Mouse (Mus musculus): ENCODE results near the gene Dynlt1f. TPM values are rescaled to one million over a fixed set of nuclear protein-coding genes. Genes with fewer than 3 reads are reported as not detected.
"Not testable (repeated sequence)": the region's sequence is repeated elsewhere in the genome, so short reads cannot be mapped to it uniquely, and the experiment has no call there.

The Dynlt1f gene
- polyA plus RNA-seq, 1 experiment, result 10.5 TPM

GRCm38 (mm10) chr17:6619271-6619670 lies 36.4 kb downstream of the Dynlt1f start:
- not testable (repeated sequence) for H3K4me3 ChIP-seq (replicated peaks); H3K36me3 ChIP-seq (replicated peaks; ENCODE audit: low read length); H3K4me1 ChIP-seq; H3K9me3 ChIP-seq; H3K27me3 ChIP-seq (replicated peaks)

- H3K36me3 ChIP-seq (replicated peaks; ENCODE audit: low read length); H3K27me3 ChIP-seq (replicated peaks); H3K9me3 ChIP-seq; H3K4me3 ChIP-seq (replicated peaks); H3K4me1 ChIP-seq: not testable (repeated sequence)
Measured at GRCm38 (mm10) chr17:6617689-6618400, 37.9 kb downstream of the Dynlt1f start.

- not testable (repeated sequence) for H3K9me3 ChIP-seq; H3K4me3 ChIP-seq (replicated peaks); H3K27me3 ChIP-seq (replicated peaks); H3K36me3 ChIP-seq (replicated peaks; ENCODE audit: low read length); H3K4me1 ChIP-seq
Measured at GRCm38 (mm10) chr17:6616731-6617130, 39.0 kb downstream of the Dynlt1f start.

GRCm38 (mm10) chr17:6614316-6614715 lies 41.4 kb downstream of the Dynlt1f start:
- H3K4me1 ChIP-seq; H3K9me3 ChIP-seq; H3K36me3 ChIP-seq (replicated peaks; ENCODE audit: low read length); H3K4me3 ChIP-seq (replicated peaks); H3K27me3 ChIP-seq (replicated peaks): not testable (repeated sequence)

GRCm38 (mm10) chr17:6613524-6613923 lies 42.2 kb downstream of the Dynlt1f start:
- not testable (repeated sequence) for H3K9me3 ChIP-seq; H3K27me3 ChIP-seq (replicated peaks); H3K4me3 ChIP-seq (replicated peaks); H3K36me3 ChIP-seq (replicated peaks; ENCODE audit: low read length); H3K4me1 ChIP-seq

GRCm38 (mm10) chr17:6605347-6605746 lies 50.4 kb downstream of the Dynlt1f start:
- not testable (repeated sequence) for H3K4me1 ChIP-seq

GRCm38 (mm10) chr17:6602205-6602604 lies 53.5 kb downstream of the Dynlt1f start:
- H3K4me1 ChIP-seq; H3K36me3 ChIP-seq (replicated peaks; ENCODE audit: low read length); H3K9me3 ChIP-seq; H3K27me3 ChIP-seq (replicated peaks): not testable (repeated sequence)
- peak overlapping the region; percentile 88 for H3K4me3 ChIP-seq (replicated peaks)

More at GRCm38 (mm10) chr17:6605347-6605746, 50.4 kb downstream of the Dynlt1f start:
- H3K36me3 ChIP-seq (replicated peaks; ENCODE audit: low read length); H3K4me3 ChIP-seq (replicated peaks); H3K9me3 ChIP-seq; H3K27me3 ChIP-seq (replicated peaks): not testable (repeated sequence)

GRCm38 (mm10) chr17:6601204-6601911 lies 54.3 kb downstream of the Dynlt1f start, which contains the start of gene Dynlt1c:
Gene Dynlt1c, plus strand, starts transcription at chr17:6601671.
- peak within 1 kb of the TSS; percentile 88 for H3K4me3 ChIP-seq (replicated peaks)
- not testable (repeated sequence) for H3K4me1 ChIP-seq; H3K27me3 ChIP-seq (replicated peaks); H3K36me3 ChIP-seq (replicated peaks; ENCODE audit: low read length); H3K9me3 ChIP-seq

GRCm38 (mm10) chr17:6600216-6600911 lies 55.3 kb downstream of the Dynlt1f start:
- not testable (repeated sequence) for H3K27me3 ChIP-seq (replicated peaks); H3K36me3 ChIP-seq (replicated peaks; ENCODE audit: low read length); H3K9me3 ChIP-seq; H3K4me3 ChIP-seq (replicated peaks); H3K4me1 ChIP-seq

GRCm38 (mm10) chr17:6598356-6598755 lies 57.3 kb downstream of the Dynlt1f start:
- not testable (repeated sequence) for H3K27me3 ChIP-seq (replicated peaks); H3K4me3 ChIP-seq (replicated peaks); H3K36me3 ChIP-seq (replicated peaks; ENCODE audit: low read length); H3K9me3 ChIP-seq; H3K4me1 ChIP-seq

Other genes starting within 250 kb of the Dynlt1f start
- gene Dynlt1b, start 225.8 kb downstream of the Dynlt1f start, polyA plus RNA-seq (2012; ENCODE audit: insufficient read depth, low replicate concordance), result 10.9 and 24.4 TPM in 2 replicates
- 0.79 TPM in 1 of 2 replicates, not detected in the other for gene Dynlt1c, start 54.2 kb downstream of the Dynlt1f start, polyA plus RNA-seq (2012; ENCODE audit: insufficient read depth, low replicate concordance)
- 0.37 TPM in 1 of 2 replicates, not detected in the other for gene Sytl3, start 3.2 kb upstream of the Dynlt1f start, polyA plus RNA-seq (2012; ENCODE audit: insufficient read depth, low replicate concordance)
- 7.8 and 123 TPM in 2 replicates for gene Ezr, start 126.9 kb upstream of the Dynlt1f start, polyA plus RNA-seq (2012; ENCODE audit: insufficient read depth, low replicate concordance)